Mouse (Mus musculus) layer of hippocampus, adult 18-20 months (tissue): ENCODE data around the gene Anxa5. TPM values are rescaled to one million over a fixed set of nuclear protein-coding genes. Genes with fewer than 3 reads are reported as not detected.

ENCODE experiments used
- DNase-seq, 2 experiments: peaks; one replicate each; pipeline ENCODE4 v3.0.0; 2022; ENCODE audit warnings: low spot score in 2 of 2
- long read RNA-seq: library from polyadenylated mRNA; stranded (forward); transcript quantifications from one replicate; pipeline ENCODE4 v2.0.0, GENCODE M21; 2021
- total RNA-seq, 2 experiments: library from RNA; stranded (reverse); gene quantifications; 2 replicates each; pipeline ENCODE4 v1.2.3; 2021

Gene Anxa5
- 10 to 100 TPM; 67.0 to 67.5 TPM for total RNA-seq
- long read RNA-seq, transcript Anxa5-201 (13 exons, 1,731 nt) = major isoform, 73 of 76 reads
- long read RNA-seq, partial matches to known transcripts = 2 of 76 reads
- long read RNA-seq, other reads (novel, unspliced or antisense) = 1 of 76 reads

GRCm38 (mm10) chr3:36475532-36476087 lies at the start of gene Anxa5, which contains the start of gene 1810062G17Rik:
Gene Anxa5 (minus strand): TSS chr3:36475894.
Gene 1810062G17Rik (plus strand): TSS chr3:36475937.
- peak; percentile 87 to 90 for DNase-seq

GRCm38 (mm10) chr3:36524466-36524865 lies 48.8 kb upstream of the Anxa5 start:
- DNase-seq = no peak

GRCm38 (mm10) chr3:36522137-36522536 lies 46.4 kb upstream of the Anxa5 start:
- no peak for DNase-seq

- DNase-seq = peak in 1 of 2 experiments; percentile 34
Measured at GRCm38 (mm10) chr3:36521073-36522060, 45.7 kb upstream of the Anxa5 start, which contains the start of gene Gm11549. Gene Gm11549 (minus strand): TSS chr3:36521813.

GRCm38 (mm10) chr3:36516196-36516595 lies 40.5 kb upstream of the Anxa5 start:
- DNase-seq = no peak

GRCm38 (mm10) chr3:36511491-36511890 lies 35.8 kb upstream of the Anxa5 start:
- no peak for DNase-seq

GRCm38 (mm10) chr3:36505809-36506735 lies 30.4 kb upstream of the Anxa5 start:
- DNase-seq = no peak

GRCm38 (mm10) chr3:36505306-36505705 lies 29.6 kb upstream of the Anxa5 start:
- no peak for DNase-seq

- no peak for DNase-seq
Measured at GRCm38 (mm10) chr3:36501546-36501945, 25.9 kb upstream of the Anxa5 start.

- DNase-seq = no peak
Measured at GRCm38 (mm10) chr3:36500976-36501375, 25.3 kb upstream of the Anxa5 start.

- DNase-seq = no peak
Measured at GRCm38 (mm10) chr3:36499418-36499817, 23.7 kb upstream of the Anxa5 start.

- no peak for DNase-seq
Measured at GRCm38 (mm10) chr3:36498224-36498623, 22.5 kb upstream of the Anxa5 start.

- peak; percentile 59 to 80 for DNase-seq
Measured at GRCm38 (mm10) chr3:36496746-36497145, 21.1 kb upstream of the Anxa5 start.

GRCm38 (mm10) chr3:36496273-36496672 lies 20.6 kb upstream of the Anxa5 start:
- DNase-seq = no peak

GRCm38 (mm10) chr3:36495436-36495835 lies 19.7 kb upstream of the Anxa5 start:
- peak; percentile 78 to 93 for DNase-seq

- no peak for DNase-seq
Measured at GRCm38 (mm10) chr3:36494613-36495012, 18.9 kb upstream of the Anxa5 start.

GRCm38 (mm10) chr3:36493641-36494283 lies 18.1 kb upstream of the Anxa5 start:
- DNase-seq = no peak

- DNase-seq = no peak
Measured at GRCm38 (mm10) chr3:36492716-36493391, 17.2 kb upstream of the Anxa5 start.

- no peak for DNase-seq
Measured at GRCm38 (mm10) chr3:36491535-36491934, 15.8 kb upstream of the Anxa5 start.

- DNase-seq = no peak
Measured at GRCm38 (mm10) chr3:36489590-36489910, 13.9 kb upstream of the Anxa5 start.
